Mouse (Mus musculus) gastrocnemius, adult 18-20 months (tissue): ENCODE results near the gene Psmd13. TPM values are rescaled to one million over a fixed set of nuclear protein-coding genes. Genes with fewer than 3 reads are reported as not detected.

Source experiments
- DNase-seq: peaks from one replicate; pipeline ENCODE4 v3.0.0; 2021; ENCODE audit warnings: low spot score
- total RNA-seq, 2 experiments: library from RNA; stranded (reverse); gene quantifications; 2 replicates each; pipeline ENCODE4 v1.2.3; 2021

Psmd13 gene
- total RNA-seq, 2 experiments from 2014 or later = 83.0 to 87.8 TPM

DNA sequence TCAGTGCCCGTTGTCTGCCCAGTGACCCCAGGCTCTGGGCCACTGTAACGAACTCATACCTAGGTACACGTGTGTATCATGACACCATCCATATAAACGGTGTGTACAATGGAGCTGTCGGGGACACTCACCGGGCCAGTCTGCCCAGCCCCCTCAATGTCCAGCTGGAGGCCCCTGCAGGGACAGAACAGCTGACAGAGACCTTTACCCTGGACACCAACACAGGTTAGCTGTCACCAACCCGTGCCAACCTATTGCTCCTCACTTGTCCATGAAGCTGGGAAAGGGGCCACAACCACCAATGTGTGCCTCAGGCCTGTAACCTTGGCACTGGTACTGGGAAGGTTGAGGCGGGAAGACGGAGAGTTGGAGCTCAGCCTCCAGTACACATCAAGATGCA is 60.6 kb downstream of the Psmd13 start:
- no peak for DNase-seq

- DNase-seq = no peak
Measured at GRCm38 (mm10) chr7:140942811-140943210, 61.0 kb downstream of the Psmd13 start.

DNA sequence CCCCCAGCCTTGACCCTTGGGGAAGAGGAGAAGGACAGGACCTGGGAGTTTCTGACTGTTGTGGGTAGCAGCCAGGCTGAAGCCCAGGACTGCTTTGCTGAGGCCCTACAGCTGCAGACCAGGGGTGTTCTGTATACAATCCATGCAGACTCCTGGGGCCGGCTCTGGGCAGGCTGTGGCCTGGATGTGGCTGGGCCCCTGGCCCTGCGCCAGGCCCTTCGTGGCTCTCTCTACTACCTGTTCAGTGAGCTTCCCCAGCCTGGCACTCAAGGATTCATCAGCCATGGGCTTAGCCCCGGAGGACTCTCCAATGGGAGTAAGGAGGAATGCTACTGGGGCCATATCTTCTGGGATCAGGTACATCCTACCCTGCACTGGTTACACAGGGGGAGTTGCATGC is 61.6 kb downstream of the Psmd13 start:
- DNase-seq = no peak

GRCm38 (mm10) chr7:140944236-140944635 is 62.5 kb downstream of the Psmd13 start:
- no peak for DNase-seq

GRCm38 (mm10) chr7:140945247-140945646 is 63.5 kb downstream of the Psmd13 start:
- DNase-seq = no peak

- no peak for DNase-seq
Measured at GRCm38 (mm10) chr7:140946311-140946710, 64.5 kb downstream of the Psmd13 start.

DNA sequence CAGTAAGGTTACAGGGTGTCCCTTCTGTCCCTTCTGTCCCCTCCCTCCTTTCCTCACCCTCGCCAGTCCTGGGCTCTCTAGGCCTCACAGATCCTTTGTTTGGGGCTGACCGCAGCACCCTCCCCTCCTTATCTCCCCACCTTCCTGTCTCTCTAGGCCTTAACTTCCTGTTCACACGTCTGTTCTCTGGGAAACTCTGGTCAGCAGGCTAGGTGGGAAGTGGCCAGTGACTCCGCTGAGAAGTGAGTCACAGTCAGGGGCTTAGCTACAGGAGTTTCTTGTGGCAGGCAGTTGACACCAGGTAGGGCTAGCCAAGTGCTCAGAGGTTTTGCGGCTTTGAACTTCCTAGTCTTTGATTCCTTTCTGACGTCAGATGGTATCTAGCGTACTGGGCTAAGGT is 65.2 kb downstream of the Psmd13 start:
- no peak for DNase-seq

GRCm38 (mm10) chr7:140948161-140948560 is 66.4 kb downstream of the Psmd13 start:
- no peak for DNase-seq

Other genes with a start within 250 kb of the Psmd13 start
- not detected for gene Olfr53, start 235.5 kb upstream of the Psmd13 start, total RNA-seq
- not detected for gene Olfr539, start 222.0 kb upstream of the Psmd13 start, total RNA-seq
- gene Olfr45, start 200.0 kb upstream of the Psmd13 start, total RNA-seq = not detected
- not detected for gene Olfr541, start 184.7 kb upstream of the Psmd13 start, total RNA-seq
- gene Cyp2e1, start 118.2 kb upstream of the Psmd13 start, total RNA-seq = 10 to 100 TPM; 12.1 to 13.7 TPM
- not detected for gene Syce1, start 94.1 kb upstream of the Psmd13 start, total RNA-seq
- gene Zfp941, start 59.8 kb upstream of the Psmd13 start, total RNA-seq = not detected
- not detected for gene Urah, start 47.0 kb upstream of the Psmd13 start, total RNA-seq
- gene Scgb1c1, start 36.4 kb upstream of the Psmd13 start, total RNA-seq = not detected
- gene Odf3, start 34.2 kb upstream of the Psmd13 start, total RNA-seq = not detected
- gene Gm45785, start 25.6 kb upstream of the Psmd13 start, total RNA-seq = not detected
- gene Ric8a, start 25.0 kb upstream of the Psmd13 start, total RNA-seq = 10 to 100 TPM; 11.9 to 13.7 TPM
- gene Bet1l, start 24.4 kb upstream of the Psmd13 start, total RNA-seq = 1 to 10 TPM; 5.0 to 6.1 TPM
- 10 to 100 TPM; 22.5 to 25.5 TPM for gene Sirt3, start 341 bp downstream of the Psmd13 start, total RNA-seq
- 1,000 to 10,000 TPM; 2,037 to 2,233 TPM for gene Cox8b, start 18.5 kb downstream of the Psmd13 start, total RNA-seq
- gene Nlrp6, start 38.9 kb downstream of the Psmd13 start, total RNA-seq = not detected
- gene Pgghg, start 59.4 kb downstream of the Psmd13 start, total RNA-seq = 1 to 10 TPM; 2.2 to 3.4 TPM
- not detected for gene Ifitm5, start 68.3 kb downstream of the Psmd13 start, total RNA-seq
- gene Gm45717, start 74.0 kb downstream of the Psmd13 start, total RNA-seq = not detected
- gene Ifitm2, start 74.0 kb downstream of the Psmd13 start, total RNA-seq = 10 to 100 TPM; 44.8 to 64.4 TPM
- gene Ifitm1, start 85.3 kb downstream of the Psmd13 start, total RNA-seq = 1 to 10 TPM in 1 of 2 experiments, under 1 TPM in 1; 0.97 to 1.3 TPM
- gene Ifitm3, start 128.8 kb downstream of the Psmd13 start, total RNA-seq = 10 to 100 TPM; 32.8 to 49.0 TPM
- not detected for gene Ifitm6, start 136.0 kb downstream of the Psmd13 start, total RNA-seq
- gene Gm17387, start 147.2 kb downstream of the Psmd13 start, total RNA-seq = not detected
- not detected for gene B4galnt4, start 179.1 kb downstream of the Psmd13 start, total RNA-seq
- not detected for gene Pkp3, start 196.2 kb downstream of the Psmd13 start, total RNA-seq
- 1 to 10 TPM; 1.1 to 2.9 TPM for gene Sigirr, start 218.6 kb downstream of the Psmd13 start, total RNA-seq
- not detected for gene Ano9, start 235.8 kb downstream of the Psmd13 start, total RNA-seq
- 10 to 100 TPM; 20.2 to 21.1 TPM for gene Ptdss2, start 240.4 kb downstream of the Psmd13 start, total RNA-seq